Mouse (Mus musculus): ENCODE measurements at regions not wholly inside any gene's neighbourhood (a gene's known extent, or its start where the extent isn't known, plus 50 kb on each side); places are given as distances from the start of the nearest gene placed in this dataset.

DNA sequence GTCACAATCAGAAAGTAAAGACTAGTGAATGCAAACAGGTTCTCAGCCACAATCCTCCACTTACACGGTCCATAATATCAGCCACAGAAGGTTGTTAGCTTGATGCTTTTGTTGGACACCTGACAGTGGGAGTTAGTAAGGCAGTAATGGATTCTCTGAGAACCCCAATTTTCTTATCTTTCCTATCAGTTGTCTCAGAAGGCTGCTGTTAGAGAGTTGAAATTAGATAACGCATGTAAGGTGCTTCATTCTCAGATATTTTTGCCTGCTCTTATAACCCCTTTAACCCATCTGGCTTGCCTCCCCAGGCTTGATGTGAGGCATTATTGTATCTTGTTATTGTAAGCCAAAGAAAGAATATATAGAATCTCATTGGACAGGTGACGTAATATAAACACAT lies 63.0 kb upstream of the Ube2e3 start:
- no peak for DNase-seq

- DNase-seq, result no peak
Observed at GRCm38 (mm10) chr2:78803543-78803942, 64.4 kb upstream of the Ube2e3 start.

DNA sequence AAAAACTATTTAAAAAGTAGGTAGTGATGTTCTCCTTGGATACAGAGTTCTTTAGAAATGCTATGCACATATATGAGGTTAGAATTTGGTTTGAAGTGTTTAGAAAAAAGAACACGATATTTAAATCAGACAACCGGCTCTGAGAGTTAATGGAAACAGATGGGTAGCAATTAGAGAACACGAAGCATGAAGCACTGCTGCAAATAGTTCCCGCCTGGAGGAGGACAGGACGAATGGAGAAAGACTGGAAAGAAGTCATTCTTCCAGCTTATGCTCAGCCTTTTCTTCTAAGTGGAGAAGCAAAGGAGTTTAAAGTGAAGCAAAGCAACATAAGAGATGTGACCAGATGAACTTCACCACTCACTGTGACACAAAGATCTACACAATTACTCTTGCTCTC lies 72.5 kb upstream of the Ube2e3 start:
- DNase-seq, result no peak

DNA sequence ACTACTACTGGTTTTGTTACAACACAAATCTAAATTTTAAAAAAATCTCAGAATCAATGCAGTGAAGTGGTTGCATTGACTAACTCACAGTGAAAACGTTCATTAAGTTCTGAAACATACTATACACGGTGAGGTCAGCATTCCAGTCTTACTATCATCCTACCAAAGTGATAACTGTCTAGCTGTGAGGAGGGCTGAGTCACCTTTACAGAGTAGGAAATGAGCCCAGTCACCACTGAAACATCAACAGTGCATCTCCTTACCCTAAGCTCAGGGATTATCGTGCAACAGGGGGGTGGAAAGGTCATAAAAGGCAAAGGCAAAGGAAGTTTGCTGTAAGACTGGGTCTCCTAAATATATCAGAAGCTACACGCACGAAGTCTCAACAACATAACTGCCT lies 73.2 kb upstream of the Ube2e3 start:
- DNase-seq, result no peak

- no peak for DNase-seq
Observed at GRCm38 (mm10) chr2:78789124-78789523, 78.8 kb upstream of the Ube2e3 start.

- DNase-seq, result no peak
Observed at GRCm38 (mm10) chr2:78788222-78788621, 79.7 kb upstream of the Ube2e3 start.

DNA sequence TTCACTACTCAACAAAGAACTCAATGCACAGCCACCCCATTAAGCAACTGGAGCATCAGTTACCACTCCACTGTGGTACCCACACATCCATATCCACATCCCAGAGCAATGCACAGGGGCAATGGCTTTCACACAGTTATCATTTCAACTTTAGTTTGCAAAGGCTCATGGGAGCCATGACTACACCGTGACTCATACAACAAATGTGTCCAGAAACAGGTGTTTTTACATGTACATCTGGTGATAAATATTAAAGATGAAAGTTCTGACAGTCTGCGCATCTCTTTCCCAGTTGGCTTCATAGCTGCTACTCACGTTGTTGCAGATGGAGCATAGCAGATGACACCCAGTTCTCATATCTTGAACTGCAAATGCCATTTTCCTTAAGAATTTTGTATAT lies 88.0 kb upstream of the Ube2e3 start:
- no peak for DNase-seq

DNA sequence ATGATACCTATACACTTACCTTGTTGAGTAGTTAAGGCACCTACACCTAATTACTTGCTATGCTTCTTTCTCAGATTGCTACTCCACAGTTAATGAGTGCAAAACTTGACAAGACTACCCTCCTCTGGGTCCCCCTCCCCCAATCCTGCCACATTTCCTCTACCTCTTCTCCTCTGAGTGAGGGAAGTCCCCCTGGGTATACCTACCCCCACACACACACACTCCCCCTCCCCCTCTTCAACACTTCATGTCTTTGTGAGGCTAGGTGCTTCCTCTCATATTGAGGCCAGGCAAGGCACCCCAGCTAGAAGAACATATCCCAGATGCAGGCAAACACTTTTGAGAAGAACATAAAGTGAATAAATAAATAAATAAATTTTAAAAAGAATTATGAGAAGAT lies 90.3 kb upstream of the Ube2e3 start:
- no peak for DNase-seq

GRCm38 (mm10) chr2:78754362-78754761 lies 113.6 kb upstream of the Ube2e3 start:
- DNase-seq, result no peak

- DNase-seq, result no peak
Observed at GRCm38 (mm10) chr2:78753918-78754317, 114.0 kb upstream of the Ube2e3 start.

DNA sequence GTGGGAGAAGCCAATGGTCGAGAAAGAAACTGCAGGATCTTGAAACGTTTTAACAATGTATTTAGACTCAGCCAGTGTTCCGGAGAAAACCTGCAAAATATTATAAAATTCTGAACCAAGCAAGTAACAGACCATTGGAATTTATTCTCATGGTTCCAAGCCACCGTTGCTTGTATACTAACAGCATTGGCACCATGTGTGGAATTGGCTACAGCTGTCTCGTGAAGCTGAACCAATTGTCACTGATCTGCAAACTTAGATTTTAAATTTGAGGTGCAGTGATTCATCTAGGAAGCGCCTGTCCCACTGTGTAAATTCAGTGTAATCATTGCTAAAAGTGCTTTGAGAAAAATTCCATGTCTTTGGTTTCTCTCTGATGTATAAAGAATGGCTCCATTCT lies 137.8 kb upstream of the Ube2e3 start:
- no peak for DNase-seq

DNA sequence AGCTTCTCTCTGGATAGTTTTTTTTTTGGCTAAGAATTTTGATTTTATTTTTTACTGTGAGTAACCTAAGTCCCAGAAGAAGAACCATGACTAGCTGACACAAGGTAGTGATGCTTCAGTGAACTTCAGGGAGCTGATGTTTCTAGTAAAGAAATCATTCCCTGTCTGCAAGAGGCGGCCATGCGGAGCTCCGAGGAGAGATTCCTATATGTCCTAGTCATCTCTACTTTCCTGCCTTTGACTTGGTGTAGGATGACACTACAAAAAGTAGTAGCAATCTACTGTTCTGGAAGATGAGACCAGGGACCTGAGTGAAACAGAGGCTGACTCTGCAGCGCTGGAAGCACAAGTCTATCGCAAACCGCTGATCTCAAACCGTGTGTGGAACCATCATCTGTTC lies 141.9 kb upstream of the Ube2e3 start:
- DNase-seq, result no peak

DNA sequence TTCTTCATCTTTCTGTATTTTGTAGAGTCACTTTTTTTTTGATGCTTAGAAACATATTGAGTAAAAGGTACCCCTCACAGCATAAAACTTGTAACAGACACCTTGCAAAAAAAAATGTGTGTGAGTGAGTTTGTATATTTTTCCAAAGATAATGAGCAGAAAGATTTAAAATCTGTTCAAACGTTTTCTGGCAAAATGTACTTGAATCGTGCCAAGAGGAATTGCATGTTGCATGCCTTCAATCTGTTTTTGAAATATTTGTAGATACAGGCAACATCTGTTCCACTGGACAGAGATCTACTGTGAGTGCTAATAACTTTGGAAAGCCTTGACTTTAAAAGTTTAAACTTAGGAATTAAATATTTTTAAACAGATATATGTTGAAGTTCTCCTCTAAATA lies 143.5 kb upstream of the Ube2e3 start:
- DNase-seq, result no peak

- DNase-seq, result no peak
Observed at GRCm38 (mm10) chr2:78723423-78723822, 144.5 kb upstream of the Ube2e3 start.

GRCm38 (mm10) chr2:78722739-78723138 lies 145.2 kb upstream of the Ube2e3 start:
- no peak for DNase-seq

- DNase-seq, result no peak
Observed at GRCm38 (mm10) chr2:78718550-78718949, 149.4 kb upstream of the Ube2e3 start.

- DNase-seq, result no peak
Observed at GRCm38 (mm10) chr2:78716157-78716798, 151.6 kb upstream of the Ube2e3 start.

- no peak for DNase-seq
Observed at GRCm38 (mm10) chr2:78694851-78695250, 173.1 kb upstream of the Ube2e3 start.

DNA sequence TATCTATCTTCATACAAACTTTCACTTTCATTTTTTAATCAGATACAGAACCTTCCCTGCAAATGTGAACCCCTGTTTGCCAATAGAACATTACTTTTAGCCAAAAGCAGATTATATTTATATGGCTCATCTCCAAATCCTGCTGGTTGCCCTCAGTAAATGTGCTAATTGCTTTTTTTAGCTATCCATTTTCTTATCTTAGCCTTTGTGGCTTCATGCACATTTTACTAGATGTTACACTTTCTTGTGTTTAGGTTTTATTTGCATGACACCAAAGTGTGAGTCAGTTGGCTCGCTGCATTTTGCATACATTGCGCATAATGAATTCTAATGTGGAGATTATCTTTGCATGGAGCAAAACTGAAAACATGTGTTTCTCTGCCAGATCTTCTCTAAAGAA lies 211.3 kb upstream of the Ube2e3 start:
- no peak for DNase-seq

GRCm38 (mm10) chr2:78655156-78655855 lies 212.6 kb upstream of the Ube2e3 start:
- DNase-seq, result peak; percentile 8

DNA sequence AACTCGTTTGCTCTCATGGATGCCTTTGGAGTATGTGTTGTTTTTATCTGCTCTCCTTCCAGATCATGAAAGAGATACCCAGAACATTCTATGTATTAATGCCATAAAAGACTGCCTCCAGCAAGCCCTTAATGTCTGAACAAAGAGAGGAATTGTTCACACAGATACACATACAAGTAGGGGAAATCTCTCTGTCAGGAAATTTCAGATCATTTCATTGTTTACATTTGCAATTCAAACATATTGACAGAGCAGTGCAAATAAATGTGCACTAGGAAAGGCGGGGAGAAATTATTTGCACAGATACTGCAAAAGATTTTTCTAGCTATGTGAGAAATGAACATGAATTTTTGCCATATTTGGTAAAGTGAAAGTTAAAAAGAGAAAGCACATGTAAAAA lies 216.4 kb upstream of the Ube2e3 start:
- DNase-seq, result no peak

- no peak for DNase-seq
Observed at GRCm38 (mm10) chr2:78640361-78640760, 227.6 kb upstream of the Ube2e3 start.

GRCm38 (mm10) chr2:78625264-78625663 lies 242.7 kb upstream of the Ube2e3 start:
- DNase-seq, result no peak

- no peak for DNase-seq
Observed at GRCm38 (mm10) chr2:78606388-78606787, 261.5 kb upstream of the Ube2e3 start.

GRCm38 (mm10) chr2:78600753-78601152 lies 267.2 kb upstream of the Ube2e3 start:
- no peak for DNase-seq

All from right cerebral cortex, postnatal 4 days (tissue).